Mouse (Mus musculus) heart, embryonic 14.5 days (tissue): Measurements from ENCODE around the gene H1f0. TPM values are rescaled to one million over a fixed set of nuclear protein-coding genes. Genes with fewer than 3 reads are reported as not detected.

ENCODE experiments used
- ATAC-seq: fragments of 200-750 bp; cut with Nextera tagmentation; 2 replicates; pipeline ENCODE4 v1.8.0; 2017; ENCODE audit warnings: low read depth, moderate TSS enrichment; ENCODE audit not compliant: insufficient number of reproducible peaks, insufficient read depth, low FRiP score
- H3K27ac ChIP-seq, 2 experiments: fragments of 200-500 bp in 1 of 2; fragments of 300-500 bp in 1 of 2; sonication (generic) in 1 of 2; replicated peaks in 1 of 2; 2 replicates each; pipeline ENCODE4 v1.5.1; 2012 to 2014; ENCODE audit warnings: low read depth in 2 of 2, low read length in 2 of 2, control low read depth in 1 of 2, mild to moderate bottlenecking in 1 of 2, mixed read lengths in 1 of 2; ENCODE audit not compliant: control insufficient read depth in 1 of 2, insufficient read depth in 1 of 2
- H3K27me3 ChIP-seq: fragments of 300-500 bp; sonication (generic); 2 replicates; pipeline ENCODE4 v1.6.1; 2014; ENCODE audit warnings: mild to moderate bottlenecking, low read length, control low read depth; ENCODE audit not compliant: control insufficient read depth, insufficient read depth
- H3K36me3 ChIP-seq: fragments of 300-500 bp; sonication (generic); 2 replicates; pipeline ENCODE4 v1.6.1; 2014; ENCODE audit warnings: mild to moderate bottlenecking, control low read depth, low read length, mixed read lengths; ENCODE audit not compliant: control insufficient read depth, insufficient read depth
- H3K4me1 ChIP-seq, 2 experiments: fragments of 200-500 bp in 1 of 2; fragments of 300-500 bp in 1 of 2; sonication (generic) in 1 of 2; 2 replicates each; pipeline ENCODE4 v1.6.1; 2012 to 2014; ENCODE audit warnings: low read length in 2 of 2, control low read depth in 1 of 2, mixed read lengths in 1 of 2; ENCODE audit not compliant: control insufficient read depth in 2 of 2, insufficient read depth in 2 of 2
- H3K4me2 ChIP-seq: fragments of 300-500 bp; sonication (generic); 2 replicates; pipeline ENCODE4 v1.6.1; 2014; ENCODE audit warnings: mild to moderate bottlenecking, low read length
- H3K4me3 ChIP-seq, 2 experiments: fragments of 200-500 bp in 1 of 2; fragments of 300-500 bp in 1 of 2; sonication (generic) in 1 of 2; 2 replicates each; pipeline ENCODE4 v1.5.1; 2012 to 2014; ENCODE audit warnings: low read length in 2 of 2, mild to moderate bottlenecking in 2 of 2, control low read depth in 1 of 2, low read depth in 1 of 2, moderate library complexity in 1 of 2; ENCODE audit not compliant: control insufficient read depth in 1 of 2, insufficient read depth in 1 of 2
- H3K9ac ChIP-seq: fragments of 300-500 bp; sonication (generic); 2 replicates; pipeline ENCODE4 v1.6.1; 2014; ENCODE audit warnings: mild to moderate bottlenecking, low read length
- H3K9me3 ChIP-seq: fragments of 300-500 bp; sonication (generic); 2 replicates; pipeline ENCODE4 v1.6.1; 2016; ENCODE audit warnings: low read length, control low read depth; ENCODE audit not compliant: control insufficient read depth
- WGBS: fragments of 180-500 bp; shearing (Covaris S2); extraction: QIAGEN DNeasy Blood & Tissue Kit; methylation state at CpG from one replicate; pipeline ENCODE4 v1.1.7; 2014; 5-methylcytosine and 5-hydroxymethylcytosine counted together
- polyA plus RNA-seq: library from polyadenylated mRNA; unstranded; fragments of >200 nt; fragmentation: Nextera tagmentation; extraction: Ambion mirVana; gene quantifications from 2 replicates; pipeline ENCODE4 v1.2.1, GENCODE M21; 2014

The H1f0 gene
- polyA plus RNA-seq, 1 experiment from 2014 or later, result 102 TPM

- peak overlapping the region; percentile 20; the same call in 1 of the 2 replicates for H3K4me2 ChIP-seq
- H3K9me3 ChIP-seq, result no peaks in the 10 kb centered on the region
- peak overlapping the region; percentile 60 for H3K9ac ChIP-seq
- H3K4me3 ChIP-seq, result no peak overlapping the region
- H3K4me1 ChIP-seq, result peaks cover 49 to 66% of the 10 kb centered on the region in 2 experiments
- peaks cover 29% of the 10 kb centered on the region for H3K36me3 ChIP-seq
- no peak for ATAC-seq
- no peaks in the 10 kb centered on the region for H3K27me3 ChIP-seq
- 46% methylated on average over 11 of the region's 11 CpGs for WGBS
- H3K27ac ChIP-seq, result no peak overlapping the region
Observed at GRCm38 (mm10) chr15:78986536-78987220, 41.6 kb upstream of the H1f0 start.

- Histone ChIP-seq H3K4me3 (no peak overlapping the region), H3K27me3 (no peaks in the 10 kb centered on the region), H3K9ac (peak overlapping the region; percentile 34; the same call in 1 of the 2 replicates), H3K9me3 (no peaks in the 10 kb centered on the region), H3K27ac (peak overlapping the region in 1 of 2 experiments; percentile 62; a peak in 2 of 4 replicates), H3K4me1 (peaks cover 49 to 60% of the 10 kb centered on the region in 2 experiments), H3K4me2 (0 out of 2 replicates have a peak overlapping the region, but pooled peaks have one; percentile 18), H3K36me3 (peaks cover 47% of the 10 kb centered on the region)
- 35% methylated on average over 14 of the region's 14 CpGs for WGBS
- ATAC-seq, result no peak
Observed at GRCm38 (mm10) chr15:78988499-78988971, 39.7 kb upstream of the H1f0 start.

- no peak for ATAC-seq
- WGBS, result 73% methylated on average over 14 of the region's 14 CpGs
- peak overlapping the region; percentile 28 to 62; a peak in 3 of 4 replicates for H3K27ac ChIP-seq
Observed at GRCm38 (mm10) chr15:78989152-78990092, 38.8 kb upstream of the H1f0 start.

GRCm38 (mm10) chr15:78990093-78990463 lies 38.2 kb upstream of the H1f0 start:
- Histone ChIP-seq H3K4me1 (peaks cover 37 to 45% of the 10 kb centered on the region in 2 experiments), H3K4me2 (no peak overlapping the region), H3K27me3 (no peaks in the 10 kb centered on the region), H3K36me3 (peaks cover 63% of the 10 kb centered on the region), H3K9ac (no peak overlapping the region), H3K27ac (peak overlapping the region in 1 of 2 experiments; percentile 62; a peak in 1 of 4 replicates), H3K4me3 (no peak overlapping the region), H3K9me3 (no peaks in the 10 kb centered on the region)
- no peak for ATAC-seq
- 93% methylated on average over 9 of the region's 9 CpGs for WGBS

More at GRCm38 (mm10) chr15:78989152-78990092, 38.8 kb upstream of the H1f0 start:
- no peak overlapping the region for H3K4me3 ChIP-seq
- peaks cover 42 to 51% of the 10 kb centered on the region in 2 experiments for H3K4me1 ChIP-seq
- H3K9ac ChIP-seq, result peak overlapping the region; percentile 41; the same call in 1 of the 2 replicates
- no peaks in the 10 kb centered on the region for H3K9me3 ChIP-seq
- no peaks in the 10 kb centered on the region for H3K27me3 ChIP-seq
- peaks cover 56% of the 10 kb centered on the region for H3K36me3 ChIP-seq
- no peak overlapping the region for H3K4me2 ChIP-seq

- H3K27ac ChIP-seq, result no peak overlapping the region
- H3K4me1 ChIP-seq, result peaks cover 34 to 42% of the 10 kb centered on the region in 2 experiments
- no peak overlapping the region for H3K4me2 ChIP-seq
- no peak overlapping the region for H3K4me3 ChIP-seq
- no peaks in the 10 kb centered on the region for H3K27me3 ChIP-seq
- H3K36me3 ChIP-seq, result peaks cover 72% of the 10 kb centered on the region
- no peak overlapping the region for H3K9ac ChIP-seq
- no peaks in the 10 kb centered on the region for H3K9me3 ChIP-seq
- no peak for ATAC-seq
- 88% methylated on average over 25 of the region's 25 CpGs for WGBS
Observed at GRCm38 (mm10) chr15:78990970-78991525, 37.2 kb upstream of the H1f0 start.

GRCm38 (mm10) chr15:78992235-78992634 lies 36.0 kb upstream of the H1f0 start:
- H3K27ac ChIP-seq, result no peak overlapping the region
- WGBS, result 93% methylated on average over 7 of the region's 7 CpGs
- no peak for ATAC-seq
- no peak overlapping the region for H3K4me3 ChIP-seq
- no peaks in the 10 kb centered on the region for H3K27me3 ChIP-seq
- H3K36me3 ChIP-seq, result peaks cover 78% of the 10 kb centered on the region
- H3K4me2 ChIP-seq, result no peak overlapping the region
- peaks cover 26 to 30% of the 10 kb centered on the region in 2 experiments for H3K4me1 ChIP-seq
- H3K9me3 ChIP-seq, result no peaks in the 10 kb centered on the region
- H3K9ac ChIP-seq, result no peak overlapping the region

- Histone ChIP-seq H3K4me3 (no peak overlapping the region), H3K4me1 (peaks cover 21 to 26% of the 10 kb centered on the region in 2 experiments), H3K9me3 (no peaks in the 10 kb centered on the region), H3K36me3 (peaks cover 78% of the 10 kb centered on the region), H3K27me3 (no peaks in the 10 kb centered on the region), H3K4me2 (no peak overlapping the region), H3K9ac (no peak overlapping the region), H3K27ac (no peak overlapping the region)
- ATAC-seq, result no peak
- 93% methylated on average over 24 of the region's 24 CpGs for WGBS
Observed at GRCm38 (mm10) chr15:78992925-78993324, 35.3 kb upstream of the H1f0 start.
